Mouse (Mus musculus): ENCODE results near the gene Mettl17. TPM values are rescaled to one million over a fixed set of nuclear protein-coding genes. Genes with fewer than 3 reads are reported as not detected.
"Not testable (repeated sequence)": the region's sequence is repeated elsewhere in the genome, so short reads cannot be mapped to it uniquely, and the experiment has no call there.

Mettl17 gene
- total RNA-seq, 1 experiment from 2014 or later, result 16.8 TPM

- ATAC-seq (replicated peaks in 1 of 2; ENCODE audit: insufficient read depth in 1 of 2, low FRiP score in 2 of 2, low TSS enrichment in 1 of 2, low read depth in 1 of 2, poor library complexity in 2 of 2, severe bottlenecking in 2 of 2), result no peak
Observed at GRCm38 (mm10) chr14:51918125-51918524, 33.5 kb downstream of the Mettl17 start, which contains the start of gene Tppp2. Gene Tppp2, plus strand, starts transcription at chr14:51918425.

DNA sequence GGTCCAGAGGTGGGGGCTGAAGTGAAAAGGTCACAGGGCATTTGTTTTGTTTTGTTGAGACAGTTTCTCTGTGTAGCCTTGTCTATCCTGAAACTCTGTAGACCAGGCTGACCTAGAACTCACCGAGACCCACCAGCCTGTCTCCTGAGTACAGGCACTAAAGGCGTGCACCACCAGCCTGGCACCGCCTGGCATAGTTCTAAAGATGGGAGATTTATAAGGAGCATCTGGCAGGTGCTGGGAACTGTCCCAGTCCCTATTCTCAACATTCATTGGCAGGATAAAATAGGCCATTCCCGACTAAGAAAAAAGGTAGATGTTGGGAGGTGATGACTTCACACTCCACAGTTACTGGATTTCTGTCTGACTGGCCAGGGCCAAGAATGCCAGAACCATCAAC, 34.3 kb downstream of the Mettl17 start:
- ATAC-seq (replicated peaks in 1 of 2; ENCODE audit: insufficient read depth in 1 of 2, low FRiP score in 2 of 2, low TSS enrichment in 1 of 2, low read depth in 1 of 2, poor library complexity in 2 of 2, severe bottlenecking in 2 of 2), result no peak

DNA sequence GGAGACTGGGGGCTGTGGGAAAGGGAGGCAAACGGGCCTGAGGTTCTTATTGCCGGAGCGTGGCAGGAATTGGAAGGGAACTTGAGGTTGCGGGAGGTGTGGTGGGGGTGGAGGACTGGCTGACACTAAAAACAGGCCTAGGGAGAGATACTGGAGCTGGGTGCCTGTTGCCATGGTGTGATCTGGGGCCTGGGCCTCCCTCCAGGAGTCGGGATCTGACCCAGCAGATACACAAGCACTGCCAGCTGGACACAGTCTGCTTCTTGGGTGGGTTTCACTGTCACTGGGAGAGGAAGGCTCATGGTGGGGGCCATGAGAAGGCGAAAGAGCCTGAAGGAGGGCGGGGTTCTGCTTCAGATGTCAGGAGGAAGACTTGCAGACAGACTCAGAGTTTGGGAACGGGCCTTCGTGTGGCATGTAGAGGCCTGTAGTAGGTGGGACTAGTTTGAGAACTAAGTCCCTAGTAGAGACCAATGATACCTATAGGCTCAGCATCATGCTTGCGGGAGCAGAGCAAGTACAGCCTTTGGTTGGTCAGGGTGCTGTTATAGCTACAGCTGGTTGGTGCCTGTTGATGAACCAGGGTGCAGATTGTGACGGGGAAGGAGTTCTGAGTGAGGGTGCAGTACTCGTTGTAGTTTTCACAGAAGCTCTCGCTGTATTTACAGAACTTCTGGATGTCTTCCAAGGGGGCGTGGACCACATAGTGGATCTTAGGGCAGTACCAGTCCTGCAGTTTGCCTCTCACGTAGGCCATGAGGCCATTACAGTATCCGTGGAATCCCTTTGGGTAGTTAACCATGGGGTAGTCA, 37.3 kb downstream of the Mettl17 start:
- ATAC-seq (replicated peaks in 1 of 2; ENCODE audit: insufficient read depth in 1 of 2, low FRiP score in 2 of 2, low TSS enrichment in 1 of 2, low read depth in 1 of 2, poor library complexity in 2 of 2, severe bottlenecking in 2 of 2), result no peak

DNA sequence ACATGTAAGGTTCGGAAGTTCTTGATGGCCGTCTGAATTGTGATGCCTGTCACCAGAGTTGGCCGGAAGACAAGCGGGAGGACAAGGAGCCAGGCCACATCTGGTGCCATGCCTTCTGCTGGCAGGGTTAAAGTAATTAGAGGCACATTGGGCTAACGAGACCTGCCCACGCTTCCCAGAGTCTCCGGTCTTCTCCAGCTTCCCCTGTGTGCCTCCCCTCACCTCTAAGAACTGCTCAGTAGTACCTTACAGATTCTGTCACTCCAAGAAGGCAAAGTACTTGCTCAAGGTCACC, 37.9 kb downstream of the Mettl17 start, which contains the start of gene Rnase13:
Gene Rnase13, minus strand, starts transcription at position 203 of the 295 bp plus-strand sequence.
- no peak for ATAC-seq (replicated peaks in 1 of 2; ENCODE audit: insufficient read depth in 1 of 2, low FRiP score in 2 of 2, low TSS enrichment in 1 of 2, low read depth in 1 of 2, poor library complexity in 2 of 2, severe bottlenecking in 2 of 2)

- no peak for ATAC-seq (replicated peaks in 1 of 2; ENCODE audit: insufficient read depth in 1 of 2, low FRiP score in 2 of 2, low TSS enrichment in 1 of 2, low read depth in 1 of 2, poor library complexity in 2 of 2, severe bottlenecking in 2 of 2)
Observed at GRCm38 (mm10) chr14:51922910-51923309, 38.3 kb downstream of the Mettl17 start.

DNA sequence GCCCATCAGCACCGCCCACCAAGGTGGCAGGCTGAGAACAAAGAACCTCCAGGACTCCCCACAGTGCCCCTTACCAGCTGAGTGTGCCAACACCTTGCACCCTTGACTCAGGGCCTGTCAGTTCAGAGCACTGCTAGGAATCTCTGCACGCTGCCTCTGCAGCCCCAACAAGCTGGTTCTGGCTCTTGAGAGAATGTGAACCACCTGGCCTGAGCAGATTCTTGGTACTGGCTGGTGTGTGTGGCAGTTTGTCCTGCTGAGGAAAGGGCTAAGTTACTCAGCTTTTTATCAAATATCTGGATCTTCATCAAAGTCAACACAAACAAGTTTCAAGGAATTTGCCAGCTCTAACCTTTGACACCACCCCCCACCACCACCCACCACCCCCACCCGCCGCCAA, 38.9 kb downstream of the Mettl17 start:
- no peak for ATAC-seq (replicated peaks in 1 of 2; ENCODE audit: insufficient read depth in 1 of 2, low FRiP score in 2 of 2, low TSS enrichment in 1 of 2, low read depth in 1 of 2, poor library complexity in 2 of 2, severe bottlenecking in 2 of 2)

DNA sequence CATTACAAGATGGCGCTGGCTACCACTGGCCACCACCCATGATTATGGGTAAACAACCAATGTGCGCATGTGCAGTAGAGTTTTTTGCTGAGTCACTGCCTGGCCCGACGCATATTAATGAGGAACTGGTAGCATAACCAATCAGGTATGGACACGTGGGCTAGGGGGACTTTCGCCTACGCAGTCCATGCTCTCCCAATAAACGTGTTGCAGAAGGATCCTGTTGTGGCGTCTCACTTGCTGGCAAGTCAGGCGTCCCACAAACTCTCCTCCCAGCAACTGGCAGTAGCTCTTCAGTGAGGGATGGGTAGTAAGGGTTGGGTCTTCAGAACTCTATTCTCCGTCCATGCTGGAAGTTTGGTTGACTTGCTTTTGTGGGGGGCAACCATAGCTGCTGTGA, 42.3 kb downstream of the Mettl17 start:
- ATAC-seq (replicated peaks in 1 of 2; ENCODE audit: insufficient read depth in 1 of 2, low FRiP score in 2 of 2, low TSS enrichment in 1 of 2, low read depth in 1 of 2, poor library complexity in 2 of 2, severe bottlenecking in 2 of 2), result not testable (repeated sequence)

- no peak for ATAC-seq (replicated peaks in 1 of 2; ENCODE audit: insufficient read depth in 1 of 2, low FRiP score in 2 of 2, low TSS enrichment in 1 of 2, low read depth in 1 of 2, poor library complexity in 2 of 2, severe bottlenecking in 2 of 2)
Observed at GRCm38 (mm10) chr14:51929309-51929943, 44.8 kb downstream of the Mettl17 start.

DNA sequence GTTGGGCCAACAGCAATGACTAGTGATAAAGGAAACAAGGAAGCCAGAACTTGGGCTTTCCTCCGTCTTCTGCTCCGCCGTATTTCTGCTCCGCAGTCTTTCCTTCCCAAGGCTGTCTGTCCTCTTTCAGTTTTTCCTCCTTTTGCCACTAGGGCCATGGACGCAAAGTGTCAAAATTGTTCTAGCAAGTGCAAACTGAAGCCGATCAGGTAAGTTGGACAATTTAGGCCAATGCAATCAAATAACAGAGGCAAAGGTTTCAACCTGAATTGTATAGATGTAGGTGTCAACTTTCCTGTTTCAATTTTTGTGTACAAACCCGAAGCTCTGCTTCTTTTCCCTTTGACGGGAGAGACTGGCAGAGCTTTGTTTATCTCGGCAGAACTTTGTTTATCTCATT, 45.3 kb downstream of the Mettl17 start:
- no peak for ATAC-seq (replicated peaks in 1 of 2; ENCODE audit: insufficient read depth in 1 of 2, low FRiP score in 2 of 2, low TSS enrichment in 1 of 2, low read depth in 1 of 2, poor library complexity in 2 of 2, severe bottlenecking in 2 of 2)

GRCm38 (mm10) chr14:51930824-51931223, 46.2 kb downstream of the Mettl17 start:
- peak; percentile 78 to 82 for ATAC-seq (replicated peaks in 1 of 2; ENCODE audit: insufficient read depth in 1 of 2, low FRiP score in 2 of 2, low TSS enrichment in 1 of 2, low read depth in 1 of 2, poor library complexity in 2 of 2, severe bottlenecking in 2 of 2)

DNA sequence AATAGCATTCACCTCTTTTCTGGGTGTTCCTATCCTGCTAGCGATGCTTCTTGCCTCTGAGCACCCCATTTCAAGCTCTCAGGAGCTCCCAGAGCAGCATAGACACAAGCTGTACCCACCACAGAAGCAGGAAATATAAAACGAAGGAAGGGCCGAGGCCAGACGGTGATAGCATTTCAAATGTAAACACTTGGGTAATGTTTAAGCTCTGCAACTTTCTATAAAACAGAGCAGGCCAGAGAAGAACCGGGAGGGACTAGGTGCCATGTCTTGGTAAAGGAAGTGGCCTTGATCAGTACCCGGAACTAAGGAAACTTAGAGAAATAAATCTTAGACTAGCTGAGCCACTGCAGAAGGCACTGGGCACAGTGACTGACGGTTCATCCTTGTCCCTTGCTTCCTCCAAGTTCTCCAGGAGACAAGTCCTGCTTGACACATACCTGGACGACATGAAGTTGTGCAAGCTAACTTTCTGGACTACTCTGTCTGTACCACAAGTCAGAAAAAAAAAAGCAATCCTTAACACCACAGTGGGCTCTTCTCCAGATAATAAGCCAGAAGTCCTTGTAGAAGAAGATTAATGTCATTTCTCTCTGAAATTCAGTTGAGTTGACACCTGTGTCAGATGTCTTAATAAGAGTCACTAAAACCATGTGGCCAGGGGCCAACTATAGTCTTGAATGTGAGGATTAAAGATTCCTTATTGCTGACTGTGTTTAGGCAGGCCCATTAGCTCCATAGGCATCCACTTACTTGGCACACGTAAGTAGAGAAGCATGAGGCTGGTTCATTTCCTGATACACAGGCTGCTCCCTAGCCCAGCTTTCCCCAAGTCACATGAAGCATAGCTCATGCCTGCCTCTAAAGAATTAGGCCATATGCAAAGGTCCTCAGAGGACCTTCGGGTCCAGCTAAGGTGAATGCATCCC, 47.7 kb downstream of the Mettl17 start:
- no peak for ATAC-seq (replicated peaks in 1 of 2; ENCODE audit: insufficient read depth in 1 of 2, low FRiP score in 2 of 2, low TSS enrichment in 1 of 2, low read depth in 1 of 2, poor library complexity in 2 of 2, severe bottlenecking in 2 of 2)

GRCm38 (mm10) chr14:51939005-51939404, 54.4 kb downstream of the Mettl17 start:
- no peak for ATAC-seq (replicated peaks in 1 of 2; ENCODE audit: insufficient read depth in 1 of 2, low FRiP score in 2 of 2, low TSS enrichment in 1 of 2, low read depth in 1 of 2, poor library complexity in 2 of 2, severe bottlenecking in 2 of 2)

GRCm38 (mm10) chr14:51940944-51941560, 56.4 kb downstream of the Mettl17 start:
- ATAC-seq (replicated peaks in 1 of 2; ENCODE audit: insufficient read depth in 1 of 2, low FRiP score in 2 of 2, low TSS enrichment in 1 of 2, low read depth in 1 of 2, poor library complexity in 2 of 2, severe bottlenecking in 2 of 2), result peak; percentile 22 to 74; a peak in 3 of 4 replicates

DNA sequence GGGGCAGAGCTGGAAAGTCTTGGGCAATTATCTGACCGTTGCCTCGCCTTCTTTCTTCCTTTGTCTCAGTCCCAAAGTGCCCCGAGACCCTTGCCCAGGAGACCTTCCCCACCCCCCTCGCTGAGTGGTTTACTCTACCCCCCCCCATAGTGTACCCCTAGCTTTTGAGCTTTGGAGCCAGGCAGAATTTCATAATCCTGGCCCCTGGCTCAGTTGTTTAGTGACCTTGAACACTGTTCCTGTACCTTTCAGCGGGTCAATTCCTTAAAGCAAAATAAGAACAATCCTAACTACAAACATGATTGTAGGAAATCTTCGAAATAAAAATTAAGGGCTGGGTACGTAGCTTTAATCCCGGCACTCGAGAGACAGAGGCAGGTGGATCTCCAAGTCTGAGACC, 56.9 kb downstream of the Mettl17 start:
- no peak for ATAC-seq (replicated peaks in 1 of 2; ENCODE audit: insufficient read depth in 1 of 2, low FRiP score in 2 of 2, low TSS enrichment in 1 of 2, low read depth in 1 of 2, poor library complexity in 2 of 2, severe bottlenecking in 2 of 2)

- 0 out of 4 replicates have a peak, but pooled peaks of 1 of the 2 experiments have one; percentile 17 for ATAC-seq (replicated peaks in 1 of 2; ENCODE audit: insufficient read depth in 1 of 2, low FRiP score in 2 of 2, low TSS enrichment in 1 of 2, low read depth in 1 of 2, poor library complexity in 2 of 2, severe bottlenecking in 2 of 2)
Observed at GRCm38 (mm10) chr14:51942236-51942635, 57.6 kb downstream of the Mettl17 start.
